Mouse (Mus musculus) v-Abl transformed pro-B cells (cell line): ENCODE results near the gene Elavl1.

Experiments
- in situ Hi-C, 2 experiments: fragments of 400-800 bp; cut with MboI; formaldehyde crosslinking; loops; one replicate each; pipeline ENCODE4 v1.15.1; 2025; ENCODE audit not compliant: unreplicated experiment in 2 of 2

Gene Elavl1

GRCm38 (mm10) chr8:4265160-4265914 is 59.9 kb downstream of the Elavl1 start:
- in situ Hi-C loops = no loop called here

- in situ Hi-C loops = loop anchor here (5.0 kb wide), 2 partner anchors 66 to 109 kb away; no protein-coding TSS in a partner anchor
Measured at GRCm38 (mm10) chr8:4263105-4263791, 62.0 kb downstream of the Elavl1 start.

- in situ Hi-C loops = loop anchor here (5.0 to 10.0 kb wide), 6 partner anchors 62 to 255 kb away; no protein-coding TSS in a partner anchor
Measured at GRCm38 (mm10) chr8:4259805-4260170, 65.4 kb downstream of the Elavl1 start.

- in situ Hi-C loops = loop anchor here (5.0 to 10.0 kb wide), 4 partner anchors 63 to 256 kb away; no protein-coding TSS in a partner anchor
Measured at GRCm38 (mm10) chr8:4259125-4259804, 65.9 kb downstream of the Elavl1 start, which contains the start of gene Ctxn1. Ctxn1 (minus strand) TSS chr8:4259274.

- in situ Hi-C loops = loop anchor here (5.0 to 10.0 kb wide), 4 partner anchors 64 to 256 kb away; no protein-coding TSS in a partner anchor
Measured at GRCm38 (mm10) chr8:4258678-4259077, 66.5 kb downstream of the Elavl1 start.

- in situ Hi-C loops = loop anchor here (5.0 to 10.0 kb wide), 4 partner anchors 64 to 257 kb away; no protein-coding TSS in a partner anchor
Measured at GRCm38 (mm10) chr8:4258233-4258632, 67.0 kb downstream of the Elavl1 start.

GRCm38 (mm10) chr8:4257350-4257749 is 67.9 kb downstream of the Elavl1 start:
- in situ Hi-C loops = loop anchor here (5.0 to 10.0 kb wide), 4 partner anchors 65 to 257 kb away; no protein-coding TSS in a partner anchor

GRCm38 (mm10) chr8:4256911-4257310 is 68.3 kb downstream of the Elavl1 start:
- in situ Hi-C loops = loop anchor here (5.0 to 10.0 kb wide), 4 partner anchors 65 to 258 kb away; no protein-coding TSS in a partner anchor

GRCm38 (mm10) chr8:4255471-4255870 is 69.7 kb downstream of the Elavl1 start:
- in situ Hi-C loops = loop anchor here (5.0 to 10.0 kb wide), 4 partner anchors 63 to 259 kb away; no protein-coding TSS in a partner anchor

GRCm38 (mm10) chr8:4254001-4254400 is 71.2 kb downstream of the Elavl1 start:
- in situ Hi-C loops = loop anchor here in 1 of 2 experiments (10.0 kb wide), 1 partner anchor 261 kb away; no protein-coding TSS in a partner anchor

- in situ Hi-C loops = loop anchor here in 1 of 2 experiments (10.0 kb wide), 1 partner anchor 262 kb away; no protein-coding TSS in a partner anchor
Measured at GRCm38 (mm10) chr8:4252934-4253841, 72.0 kb downstream of the Elavl1 start, which contains the start of gene Snapc2. Snapc2 (plus strand) TSS chr8:4253080.

- in situ Hi-C loops = loop anchor here in 1 of 2 experiments (10.0 kb wide), 1 partner anchor 263 kb away; no protein-coding TSS in a partner anchor
Measured at GRCm38 (mm10) chr8:4252116-4252760, 73.0 kb downstream of the Elavl1 start.

- in situ Hi-C loops = loop anchor here in 1 of 2 experiments (10.0 kb wide), 1 partner anchor 264 kb away; no protein-coding TSS in a partner anchor
Measured at GRCm38 (mm10) chr8:4250306-4250970, 74.8 kb downstream of the Elavl1 start.

- in situ Hi-C loops = loop anchor here (10.0 to 25.0 kb wide), 2 partner anchors 426 to 737 kb away; partner anchors contain the start of genes Mcoln1 (in 2 of the 2) and Pnpla6 (in 2 of the 2)
Measured at GRCm38 (mm10) chr8:4249213-4249612, 76.0 kb downstream of the Elavl1 start.

GRCm38 (mm10) chr8:4247951-4248540 is 77.2 kb downstream of the Elavl1 start, which contains the start of gene Tgfbr3l:
Tgfbr3l (plus strand) TSS chr8:4248214.
- in situ Hi-C loops = loop anchor here (10.0 to 25.0 kb wide), 2 partner anchors 427 to 736 kb away; partner anchors contain the start of genes Mcoln1 (in 2 of the 2) and Pnpla6 (in 2 of the 2)

- in situ Hi-C loops = loop anchor here (10.0 to 25.0 kb wide), 2 partner anchors 428 to 735 kb away; partner anchors contain the start of genes Mcoln1 (in 2 of the 2) and Pnpla6 (in 2 of the 2)
Measured at GRCm38 (mm10) chr8:4247241-4247640, 78.0 kb downstream of the Elavl1 start.

- in situ Hi-C loops = loop anchor here (10.0 to 25.0 kb wide), 2 partner anchors 429 to 733 kb away; partner anchors contain the start of genes Mcoln1 (in 2 of the 2) and Pnpla6 (in 2 of the 2)
Measured at GRCm38 (mm10) chr8:4245737-4246136, 79.5 kb downstream of the Elavl1 start.
